Mouse (Mus musculus): Measurements from ENCODE around the gene Smim14. TPM values are rescaled to one million over a fixed set of nuclear protein-coding genes. Genes with fewer than 3 reads are reported as not detected.

Smim14 gene
- total RNA-seq (2021) = 100 to 1,000 TPM; 156 to 163 TPM
- long read RNA-seq, experiment 1, full-length matches to known transcripts = 94 of 214 reads
- long read RNA-seq, experiment 1, partial matches to known transcripts = 31 of 214 reads
- long read RNA-seq, experiment 1, other reads (novel, unspliced or antisense) = 89 of 214 reads
- long read RNA-seq, experiment 2, full-length matches to known transcripts = 83 of 169 reads
- long read RNA-seq, experiment 2, partial matches to known transcripts = 18 of 169 reads
- long read RNA-seq, experiment 2, other reads (novel, unspliced or antisense) = 68 of 169 reads

- peak within 1 kb of the TSS; percentile 98 for H3K27ac ChIP-seq
- peak; percentile 12 for TF ChIP-seq CTCF (IDR thresholded peaks at IDR 0.05)
- DNase-seq (ENCODE audit: extremely low spot score in 1 of 2, low spot score in 2 of 2) = peak; percentile 95
- H3K4me3 ChIP-seq = peak within 1 kb of the TSS; percentile 96
- intact Hi-C loops (cut with DNase I) = loop anchor here (1.0 to 5.0 kb wide), 4 partner anchors 45 to 226 kb away; partner anchors contain the start of genes Gm43552, N4bp2 and Ugdh
These were observed at the start of gene Smim14, which contains the start of gene Ube2k for GRCm38 (mm10) chr5:65536751-65537419. Gene Smim14, minus strand, starts transcription at chr5:65537184. Gene Ube2k, plus strand, starts transcription at chr5:65537233.

GRCm38 (mm10) chr5:65586291-65586690, 49.3 kb upstream of the Smim14 start:
- intact Hi-C loops (cut with DNase I) = no loop called here
- no peak for DNase-seq (ENCODE audit: extremely low spot score in 1 of 2, low spot score in 2 of 2)
- TF ChIP-seq CTCF (IDR thresholded peaks at IDR 0.05) = no peak
- Histone ChIP-seq H3K27ac (no peak overlapping the region), H3K4me3 (no peak overlapping the region)

- intact Hi-C loops (cut with DNase I) = no loop called here
- no peak for DNase-seq (ENCODE audit: extremely low spot score in 1 of 2, low spot score in 2 of 2)
- H3K27ac ChIP-seq = no peak overlapping the region
- TF ChIP-seq CTCF (IDR thresholded peaks at IDR 0.05) = no peak
- no peak overlapping the region for H3K4me3 ChIP-seq
These were observed 41.6 kb upstream of the Smim14 start for GRCm38 (mm10) chr5:65578545-65578944.

- TF ChIP-seq CTCF (IDR thresholded peaks at IDR 0.05) = no peak
- intact Hi-C loops (cut with DNase I) = no loop called here
- no peak for DNase-seq (ENCODE audit: extremely low spot score in 1 of 2, low spot score in 2 of 2)
- no peak overlapping the region for H3K27ac ChIP-seq
- H3K4me3 ChIP-seq = no peak overlapping the region
These were observed 38.9 kb upstream of the Smim14 start for GRCm38 (mm10) chr5:65575896-65576295.

- H3K4me3 ChIP-seq = no peak overlapping the region
- H3K27ac ChIP-seq = no peak overlapping the region
- DNase-seq (ENCODE audit: extremely low spot score in 1 of 2, low spot score in 2 of 2) = no peak
- intact Hi-C loops (cut with DNase I) = no loop called here
- TF ChIP-seq CTCF (IDR thresholded peaks at IDR 0.05) = no peak
These were observed 37.9 kb upstream of the Smim14 start for GRCm38 (mm10) chr5:65574876-65575275.

GRCm38 (mm10) chr5:65565486-65565885, 28.5 kb upstream of the Smim14 start:
- no peak overlapping the region for H3K27ac ChIP-seq

GRCm38 (mm10) chr5:65561125-65561893, 24.3 kb upstream of the Smim14 start:
- no peak for TF ChIP-seq CTCF (IDR thresholded peaks at IDR 0.05)
- intact Hi-C loops (cut with DNase I) = no loop called here
- no peak for DNase-seq (ENCODE audit: extremely low spot score in 1 of 2, low spot score in 2 of 2)
- no peak overlapping the region for H3K27ac ChIP-seq
- no peak overlapping the region for H3K4me3 ChIP-seq

More at GRCm38 (mm10) chr5:65565486-65565885, 28.5 kb upstream of the Smim14 start:
- no peak for TF ChIP-seq CTCF (IDR thresholded peaks at IDR 0.05)
- DNase-seq (ENCODE audit: extremely low spot score in 1 of 2, low spot score in 2 of 2) = no peak
- H3K4me3 ChIP-seq = no peak overlapping the region
- intact Hi-C loops (cut with DNase I) = no loop called here

GRCm38 (mm10) chr5:65557109-65557508, 20.1 kb upstream of the Smim14 start:
- intact Hi-C loops (cut with DNase I) = no loop called here
- no peak for TF ChIP-seq CTCF (IDR thresholded peaks at IDR 0.05)
- Histone ChIP-seq H3K27ac (no peak overlapping the region), H3K4me3 (no peak overlapping the region)
- DNase-seq (ENCODE audit: extremely low spot score in 1 of 2, low spot score in 2 of 2) = no peak

GRCm38 (mm10) chr5:65549677-65550076, 12.7 kb upstream of the Smim14 start:
- no peak for TF ChIP-seq CTCF (IDR thresholded peaks at IDR 0.05)
- no peak for DNase-seq (ENCODE audit: extremely low spot score in 1 of 2, low spot score in 2 of 2)

GRCm38 (mm10) chr5:65544616-65545015, 7.6 kb upstream of the Smim14 start:
- no peak for TF ChIP-seq CTCF (IDR thresholded peaks at IDR 0.05)
- intact Hi-C loops (cut with DNase I) = no loop called here
- no peak overlapping the region for H3K4me3 ChIP-seq
- H3K27ac ChIP-seq = no peak overlapping the region
- DNase-seq (ENCODE audit: extremely low spot score in 1 of 2, low spot score in 2 of 2) = no peak

More at GRCm38 (mm10) chr5:65549677-65550076, 12.7 kb upstream of the Smim14 start:
- intact Hi-C loops (cut with DNase I) = no loop called here
- H3K27ac ChIP-seq = no peak overlapping the region
- H3K4me3 ChIP-seq = no peak overlapping the region

- H3K4me3 ChIP-seq = no peak overlapping the region
- no peak overlapping the region for H3K27ac ChIP-seq
- intact Hi-C loops (cut with DNase I) = no loop called here
- no peak for TF ChIP-seq CTCF (IDR thresholded peaks at IDR 0.05)
- DNase-seq (ENCODE audit: extremely low spot score in 1 of 2, low spot score in 2 of 2) = no peak
These were observed 6.5 kb upstream of the Smim14 start for GRCm38 (mm10) chr5:65543491-65543890.

GRCm38 (mm10) chr5:65541889-65542288, 4.9 kb upstream of the Smim14 start:
- intact Hi-C loops (cut with DNase I) = no loop called here
- TF ChIP-seq CTCF (IDR thresholded peaks at IDR 0.05) = no peak; the same call in 1 of the 2 replicates
- Histone ChIP-seq H3K27ac (no peak overlapping the region), H3K4me3 (no peak overlapping the region)
- DNase-seq (ENCODE audit: extremely low spot score in 1 of 2, low spot score in 2 of 2) = no peak

Measured in left cerebral cortex, adult 2 months (tissue).